Mouse (Mus musculus): Measurements from ENCODE around the gene Slc45a3. TPM values are rescaled to one million over a fixed set of nuclear protein-coding genes. Genes with fewer than 3 reads are reported as not detected.

The Slc45a3 gene
- polyA plus RNA-seq, 1 experiment: 1.7 TPM

DNA sequence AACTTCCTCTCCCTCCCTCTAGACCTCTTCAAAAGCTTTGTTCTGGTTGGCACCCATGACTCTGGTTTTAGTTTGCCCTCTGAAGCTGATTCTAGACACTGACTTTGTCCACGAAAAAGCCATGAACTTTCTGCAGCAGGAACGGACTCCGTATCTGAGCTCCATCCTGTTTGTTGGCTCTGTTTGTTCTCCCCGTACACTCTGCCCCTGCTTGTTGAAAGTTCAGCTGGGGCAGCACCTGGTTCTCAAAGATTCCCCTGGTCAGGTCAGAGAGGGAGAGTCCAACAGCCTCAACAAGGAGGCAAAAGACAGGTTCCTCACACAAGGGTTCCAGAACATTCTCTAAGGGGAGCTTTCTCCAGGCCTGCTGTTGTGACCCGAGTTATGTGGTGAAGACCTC, 5.4 kb upstream of the Slc45a3 start:
- H3K4me1 ChIP-seq (ENCODE audit: control insufficient read depth, insufficient read depth, low read length): no peaks in the 10 kb centered on the region; the same call in 1 of the 2 replicates
- 72% methylated on average over 5 of the region's 5 CpGs for WGBS
- TF ChIP-seq POLR2A (IDR thresholded peaks at IDR 0.05; ENCODE audit: borderline replicate concordance, control insufficient read depth, low read depth, low read length): no peak
- no peak for TF ChIP-seq CTCF (IDR thresholded peaks at IDR 0.05; ENCODE audit: control insufficient read depth, insufficient read depth, low read length)

DNA sequence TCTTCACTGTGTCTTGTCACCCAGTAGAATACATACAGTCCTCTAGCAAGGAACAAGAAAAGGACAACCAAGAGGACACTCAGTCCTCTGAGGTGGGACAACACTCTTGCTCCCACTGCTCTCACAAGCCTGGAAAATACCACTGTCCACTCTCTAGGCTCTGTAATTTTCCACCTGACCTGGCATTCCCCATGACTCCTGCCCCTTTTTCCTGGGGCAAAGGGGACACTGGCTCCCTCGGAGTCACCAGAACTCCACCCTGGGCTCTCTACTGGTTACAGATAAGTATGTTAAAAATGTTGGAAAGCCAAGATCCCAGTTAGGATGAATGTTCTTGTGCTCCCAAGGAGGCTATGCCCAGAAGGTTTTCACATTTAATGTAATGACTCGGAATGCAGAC, 1.8 kb upstream of the Slc45a3 start:
- no peak overlapping the region for H3K27ac ChIP-seq (ENCODE audit: control insufficient read depth, insufficient read depth, low read depth, low read length, poor library complexity)
- no peaks in the 10 kb centered on the region for H3K4me1 ChIP-seq (ENCODE audit: control insufficient read depth, insufficient read depth, low read length)
- WGBS: 63% methylated on average over 2 of the region's 2 CpGs
- TF ChIP-seq CTCF (IDR thresholded peaks at IDR 0.05; ENCODE audit: control insufficient read depth, insufficient read depth, low read length) (no peak), POLR2A (IDR thresholded peaks at IDR 0.05; ENCODE audit: borderline replicate concordance, control insufficient read depth, low read depth, low read length) (no peak)
- no peak overlapping the region for H3K4me3 ChIP-seq (replicated peaks; ENCODE audit: control insufficient read depth, low read depth, low read length)

More for the DNA sequence above, 5.4 kb upstream of the Slc45a3 start:
- H3K4me3 ChIP-seq (replicated peaks; ENCODE audit: control insufficient read depth, low read depth, low read length): no peak overlapping the region
- no peak overlapping the region for H3K27ac ChIP-seq (ENCODE audit: control insufficient read depth, insufficient read depth, low read depth, low read length, poor library complexity)

DNA sequence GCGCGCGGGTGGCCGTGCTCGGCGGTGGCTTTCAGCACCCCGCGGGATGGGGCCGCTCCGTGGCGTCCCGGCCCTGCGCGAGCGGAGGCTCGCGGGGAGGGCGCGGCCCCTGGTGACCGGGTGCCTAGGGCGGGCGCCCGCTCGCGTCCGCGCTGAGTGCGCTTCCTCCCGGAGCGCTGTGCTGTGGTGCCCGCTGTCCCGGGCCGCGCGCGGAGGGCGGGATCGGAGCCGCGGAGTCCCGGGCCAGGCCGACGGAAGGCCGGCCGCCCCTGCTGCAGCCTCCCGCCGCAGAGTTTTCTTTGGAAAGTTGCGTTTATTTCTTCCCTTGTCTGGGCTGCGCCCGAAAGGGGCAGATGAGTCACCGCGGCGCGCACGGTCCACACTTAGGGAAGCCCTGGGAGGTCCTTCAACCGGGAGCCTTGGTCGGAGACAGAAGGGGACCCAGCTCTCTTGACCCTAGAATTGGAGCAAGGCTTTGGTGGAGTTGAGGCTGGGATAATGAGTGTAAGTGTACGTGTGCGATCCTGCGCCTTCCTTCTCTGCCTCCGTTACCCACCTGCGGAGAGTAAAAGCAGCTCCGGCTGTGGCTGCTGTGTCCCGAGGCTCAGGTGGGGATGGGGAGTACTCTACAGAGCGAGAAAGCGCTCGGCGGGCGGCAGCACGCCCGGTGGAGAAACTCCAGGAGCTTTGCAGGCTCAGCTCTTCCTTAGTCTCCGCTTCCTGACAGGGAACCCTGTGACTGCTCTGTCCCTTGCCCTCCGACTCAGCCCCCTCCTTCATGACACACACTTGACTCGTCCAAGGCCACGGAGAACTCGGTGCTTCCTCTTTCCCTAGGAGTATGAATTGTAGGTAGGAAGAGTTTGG, 551 bp downstream of the Slc45a3 start:
- peak overlapping the region; percentile 9; the same call in 1 of the 2 replicates for H3K27ac ChIP-seq (ENCODE audit: control insufficient read depth, insufficient read depth, low read depth, low read length, poor library complexity)
- no peak for TF ChIP-seq POLR2A (IDR thresholded peaks at IDR 0.05; ENCODE audit: borderline replicate concordance, control insufficient read depth, low read depth, low read length)
- TF ChIP-seq CTCF (IDR thresholded peaks at IDR 0.05; ENCODE audit: control insufficient read depth, insufficient read depth, low read length): no peak
- WGBS: 1% methylated on average over 70 of the region's 76 CpGs
- no peaks in the 10 kb centered on the region for H3K4me1 ChIP-seq (ENCODE audit: control insufficient read depth, insufficient read depth, low read length)
- peak overlapping the region; percentile 33 for H3K4me3 ChIP-seq (replicated peaks; ENCODE audit: control insufficient read depth, low read depth, low read length)

DNA sequence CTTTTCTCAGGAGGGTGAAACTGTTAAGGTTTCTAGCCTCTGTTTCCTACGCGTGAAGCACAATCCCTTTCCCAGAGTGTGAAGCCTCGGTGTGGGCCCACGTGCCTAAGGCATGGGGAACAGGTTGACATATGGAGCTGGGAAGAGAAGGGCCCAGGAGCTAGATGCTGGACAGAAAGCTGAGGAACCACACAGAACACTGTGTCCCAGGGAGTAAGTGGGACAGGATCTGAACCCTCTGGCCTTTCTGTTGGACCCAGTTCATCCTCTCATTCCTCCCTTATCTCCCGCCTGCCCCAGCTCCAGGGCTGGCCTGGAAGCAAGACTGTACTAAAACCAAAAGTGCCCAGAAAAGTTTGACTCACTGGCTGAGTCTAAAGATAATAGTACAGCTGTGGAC, 1.3 kb downstream of the Slc45a3 start:
- H3K27ac ChIP-seq (ENCODE audit: control insufficient read depth, insufficient read depth, low read depth, low read length, poor library complexity): no peak overlapping the region
- H3K4me1 ChIP-seq (ENCODE audit: control insufficient read depth, insufficient read depth, low read length): no peaks in the 10 kb centered on the region
- WGBS: 41% methylated on average over 5 of the region's 5 CpGs
- no peak overlapping the region for H3K4me3 ChIP-seq (replicated peaks; ENCODE audit: control insufficient read depth, low read depth, low read length)
- TF ChIP-seq CTCF (IDR thresholded peaks at IDR 0.05; ENCODE audit: control insufficient read depth, insufficient read depth, low read length): no peak
- TF ChIP-seq POLR2A (IDR thresholded peaks at IDR 0.05; ENCODE audit: borderline replicate concordance, control insufficient read depth, low read depth, low read length): no peak

DNA sequence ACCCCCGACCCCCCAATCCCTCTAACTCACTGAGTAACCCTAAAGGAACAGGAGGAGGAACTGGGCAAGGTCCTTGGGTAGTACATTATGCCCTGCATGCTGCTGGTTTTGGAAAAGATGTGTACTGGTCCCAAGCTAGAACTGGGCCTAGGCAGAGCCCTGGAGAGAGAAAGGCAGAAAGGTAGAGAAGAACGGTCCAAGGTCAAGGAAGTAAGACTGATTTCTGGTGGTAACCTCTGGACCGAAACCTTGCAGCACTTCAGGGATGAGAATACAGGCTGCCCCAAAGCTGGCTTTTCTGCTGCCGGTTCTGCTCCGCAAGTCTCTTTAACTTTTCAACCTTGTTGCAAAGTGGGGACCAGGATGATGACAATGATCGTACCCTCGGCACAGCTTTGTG, 1.8 kb downstream of the Slc45a3 start:
- no peak overlapping the region for H3K27ac ChIP-seq (ENCODE audit: control insufficient read depth, insufficient read depth, low read depth, low read length, poor library complexity)
- TF ChIP-seq CTCF (IDR thresholded peaks at IDR 0.05; ENCODE audit: control insufficient read depth, insufficient read depth, low read length) (no peak), POLR2A (IDR thresholded peaks at IDR 0.05; ENCODE audit: borderline replicate concordance, control insufficient read depth, low read depth, low read length) (no peak)
- no peak overlapping the region for H3K4me3 ChIP-seq (replicated peaks; ENCODE audit: control insufficient read depth, low read depth, low read length)
- H3K4me1 ChIP-seq (ENCODE audit: control insufficient read depth, insufficient read depth, low read length): no peaks in the 10 kb centered on the region
- 70% methylated on average over 7 of the region's 7 CpGs for WGBS

DNA sequence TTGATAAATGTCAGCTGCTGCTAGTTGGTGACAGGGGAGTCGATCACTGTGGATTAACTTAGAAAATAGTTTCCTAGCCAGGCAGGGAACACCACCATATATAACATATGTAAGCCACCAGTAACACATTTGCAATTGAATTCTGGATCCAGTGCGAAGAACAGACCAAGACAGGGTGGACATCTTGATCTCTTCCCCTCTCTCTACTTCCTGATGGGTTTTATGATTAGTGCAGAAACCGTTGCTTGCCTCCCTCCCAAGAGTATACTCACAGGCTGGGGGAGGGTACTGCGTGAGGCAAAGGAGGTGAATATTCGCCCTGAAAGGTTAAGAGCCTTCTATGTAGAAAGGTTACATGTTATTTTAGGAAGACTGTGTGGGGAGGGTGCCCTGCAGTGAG, 3.1 kb downstream of the Slc45a3 start:
- no peaks in the 10 kb centered on the region for H3K4me1 ChIP-seq (ENCODE audit: control insufficient read depth, insufficient read depth, low read length)
- WGBS: 27% methylated on average over 5 of the region's 5 CpGs
- H3K4me3 ChIP-seq (replicated peaks; ENCODE audit: control insufficient read depth, low read depth, low read length): no peak overlapping the region
- TF ChIP-seq POLR2A (IDR thresholded peaks at IDR 0.05; ENCODE audit: borderline replicate concordance, control insufficient read depth, low read depth, low read length) (no peak), CTCF (IDR thresholded peaks at IDR 0.05; ENCODE audit: control insufficient read depth, insufficient read depth, low read length) (no peak)
- no peak overlapping the region for H3K27ac ChIP-seq (ENCODE audit: control insufficient read depth, insufficient read depth, low read depth, low read length, poor library complexity)

DNA sequence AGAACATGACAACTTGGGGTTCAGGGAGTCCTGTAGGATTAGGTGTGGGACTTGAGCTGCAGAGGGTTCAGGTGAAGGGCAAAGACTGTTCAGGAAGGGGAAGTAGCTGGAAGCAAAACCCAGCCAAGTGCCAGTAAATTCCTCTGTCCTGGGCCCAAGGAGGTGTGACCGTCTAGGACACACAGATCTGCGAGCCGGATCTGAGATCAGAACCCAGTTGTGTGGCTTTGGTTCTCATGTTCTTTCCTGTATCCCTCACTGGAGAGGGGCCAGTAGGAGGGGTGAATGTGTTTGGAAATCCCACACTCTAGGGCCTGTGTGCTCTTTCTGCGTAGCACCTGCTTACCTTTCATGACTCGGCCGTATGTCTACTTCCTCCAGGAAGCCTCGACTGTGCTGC, 4.6 kb downstream of the Slc45a3 start:
- H3K27ac ChIP-seq (ENCODE audit: control insufficient read depth, insufficient read depth, low read depth, low read length, poor library complexity): no peak overlapping the region
- 20% methylated on average over 7 of the region's 7 CpGs for WGBS
- H3K4me3 ChIP-seq (replicated peaks; ENCODE audit: control insufficient read depth, low read depth, low read length): no peak overlapping the region
- no peak for TF ChIP-seq POLR2A (IDR thresholded peaks at IDR 0.05; ENCODE audit: borderline replicate concordance, control insufficient read depth, low read depth, low read length)
- TF ChIP-seq CTCF (IDR thresholded peaks at IDR 0.05; ENCODE audit: control insufficient read depth, insufficient read depth, low read length): no peak
- H3K4me1 ChIP-seq (ENCODE audit: control insufficient read depth, insufficient read depth, low read length): no peaks in the 10 kb centered on the region

DNA sequence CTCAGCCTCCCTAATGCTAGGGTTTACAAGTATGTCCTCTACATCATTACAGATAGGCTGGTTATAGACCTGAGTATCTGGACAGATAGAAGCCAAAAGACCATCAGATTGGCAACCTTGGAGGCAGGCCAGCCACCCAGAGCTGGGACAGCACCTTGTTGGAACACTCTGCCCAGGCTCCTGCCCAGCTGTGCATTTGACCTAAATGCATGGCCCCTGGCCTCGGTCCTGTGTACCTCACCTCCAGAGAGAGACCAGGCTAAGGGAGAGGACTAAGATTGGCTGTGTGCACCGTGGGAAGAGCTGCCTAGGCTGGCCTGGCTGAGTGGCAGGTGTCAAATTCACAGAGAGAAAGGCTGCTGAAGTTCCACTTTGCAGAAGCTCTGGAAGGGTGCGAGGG, 5.8 kb downstream of the Slc45a3 start:
- WGBS: 70% methylated on average over 3 of the region's 3 CpGs
- TF ChIP-seq CTCF (IDR thresholded peaks at IDR 0.05; ENCODE audit: control insufficient read depth, insufficient read depth, low read length) (no peak), POLR2A (IDR thresholded peaks at IDR 0.05; ENCODE audit: borderline replicate concordance, control insufficient read depth, low read depth, low read length) (no peak)
- Histone ChIP-seq H3K4me3 (replicated peaks; ENCODE audit: control insufficient read depth, low read depth, low read length) (no peak overlapping the region), H3K27ac (ENCODE audit: control insufficient read depth, insufficient read depth, low read depth, low read length, poor library complexity) (no peak overlapping the region), H3K4me1 (ENCODE audit: control insufficient read depth, insufficient read depth, low read length) (no peaks in the 10 kb centered on the region)

Measured in bone marrow, adult 2 months (tissue).